Mouse (Mus musculus) left cerebral cortex, postnatal 14 days (tissue): ENCODE results near the gene Rhox3h. TPM values are rescaled to one million over a fixed set of nuclear protein-coding genes. Genes with fewer than 3 reads are reported as not detected.
"Not testable (repeated sequence)": the region's sequence is repeated elsewhere in the genome, so short reads cannot be mapped to it uniquely, and the experiment has no call there.

ENCODE experiments used
- DNase-seq, 2 experiments: peaks; one replicate each; pipeline ENCODE4 v3.0.0; 2021 to 2022; ENCODE audit warnings: low spot score in 2 of 2, mixed read lengths in 1 of 2
- intact Hi-C: fragments of 180-260 bp; cut with DNase I; formaldehyde crosslinking; loops from one replicate; pipeline ENCODE4 v1.15.1; 2025
- long read RNA-seq, 2 experiments: library from polyadenylated mRNA; stranded (forward); transcript quantifications; one replicate each; pipeline ENCODE4 v2.0.0; 2021
- total RNA-seq, 2 experiments: library from RNA; stranded (reverse); gene quantifications; 2 replicates each; pipeline ENCODE4 v1.2.3; 2021

Rhox3h gene
- not detected for total RNA-seq
- long read RNA-seq, experiment 1, result 0 reads
- long read RNA-seq, experiment 2, result 0 reads

DNA sequence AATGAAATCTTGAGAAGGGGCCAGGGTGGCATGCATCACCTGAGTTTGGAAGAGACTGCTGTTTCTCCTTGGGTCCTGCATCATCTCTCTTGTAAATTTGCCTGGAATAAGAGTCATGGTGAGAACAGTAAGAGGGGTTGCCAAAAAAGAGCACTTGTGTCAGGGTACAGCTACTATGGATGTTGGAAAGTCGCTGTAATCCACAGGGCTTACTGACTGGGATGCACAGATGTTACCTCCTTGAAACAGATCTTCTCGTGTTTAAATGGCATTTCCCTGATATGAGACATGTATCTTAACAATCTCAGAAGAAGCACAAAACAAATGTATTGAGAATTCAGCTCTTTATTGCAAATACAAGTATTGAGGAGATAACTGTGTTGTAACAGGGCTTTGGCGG, at the start of gene Rhox3h:
Gene Rhox3h, minus strand, starts transcription at position 101 of the 400 bp plus-strand sequence.
- DNase-seq, intact Hi-C loops: not testable (repeated sequence)

- DNase-seq, result no peak
Observed at GRCm38 (mm10) chrX:37701821-37702387, 33.3 kb upstream of the Rhox3h start.

GRCm38 (mm10) chrX:37692261-37692660, 23.7 kb upstream of the Rhox3h start:
- DNase-seq, result no peak
- intact Hi-C loops, result no loop called here

More at GRCm38 (mm10) chrX:37701821-37702387, 33.3 kb upstream of the Rhox3h start:
- intact Hi-C loops, result no loop called here

DNA sequence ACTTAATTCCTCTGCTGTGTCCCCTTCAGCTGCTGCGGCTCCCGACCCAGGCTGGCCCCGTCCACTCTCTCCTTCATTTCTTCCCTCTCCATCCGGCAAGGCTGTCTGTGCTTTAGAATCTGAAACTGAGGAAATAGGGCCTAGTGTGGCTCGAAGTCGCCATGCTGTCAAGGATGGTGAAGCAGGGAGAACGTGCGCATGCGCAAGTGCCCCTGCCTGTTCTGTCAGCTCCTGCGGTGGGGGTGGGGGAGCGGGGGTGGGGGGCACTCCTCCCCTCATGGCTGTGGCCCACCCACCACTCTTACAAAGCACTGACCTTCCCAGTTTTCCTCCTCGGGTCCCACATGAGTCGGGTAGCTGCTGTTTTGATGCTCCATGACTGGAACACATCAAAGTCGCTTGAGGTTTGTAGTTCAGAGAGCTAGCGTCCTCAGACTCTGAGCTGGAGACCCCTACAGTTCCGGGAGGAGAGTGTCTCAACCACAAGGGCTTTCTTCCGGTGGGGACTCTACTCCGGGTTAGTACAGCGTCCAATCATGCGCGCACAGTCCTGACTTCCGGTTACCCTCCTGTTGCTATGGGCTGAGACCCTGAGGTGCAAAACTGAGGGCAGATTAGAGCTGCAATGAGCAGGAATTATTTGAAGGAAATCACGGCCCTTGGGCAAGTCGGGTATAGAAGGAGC, 14.6 kb upstream of the Rhox3h start:
- no peak for DNase-seq
- intact Hi-C loops, result no loop called here

GRCm38 (mm10) chrX:37673177-37673576, 4.6 kb upstream of the Rhox3h start, which contains the start of gene Rhox2h:
Rhox2h (minus strand) TSS chrX:37673277.
- DNase-seq, intact Hi-C loops: not testable (repeated sequence)

- intact Hi-C loops, DNase-seq: not testable (repeated sequence)
Observed at GRCm38 (mm10) chrX:37651227-37651626, 17.3 kb downstream of the Rhox3h start, which contains the start of gene Rhox4g. Rhox4g (minus strand) TSS chrX:37651327.

- intact Hi-C loops, DNase-seq: not testable (repeated sequence)
Observed at GRCm38 (mm10) chrX:37643370-37643769, 25.2 kb downstream of the Rhox3h start, which contains the start of gene Rhox2g. Rhox2g (minus strand) TSS chrX:37643470.

DNA sequence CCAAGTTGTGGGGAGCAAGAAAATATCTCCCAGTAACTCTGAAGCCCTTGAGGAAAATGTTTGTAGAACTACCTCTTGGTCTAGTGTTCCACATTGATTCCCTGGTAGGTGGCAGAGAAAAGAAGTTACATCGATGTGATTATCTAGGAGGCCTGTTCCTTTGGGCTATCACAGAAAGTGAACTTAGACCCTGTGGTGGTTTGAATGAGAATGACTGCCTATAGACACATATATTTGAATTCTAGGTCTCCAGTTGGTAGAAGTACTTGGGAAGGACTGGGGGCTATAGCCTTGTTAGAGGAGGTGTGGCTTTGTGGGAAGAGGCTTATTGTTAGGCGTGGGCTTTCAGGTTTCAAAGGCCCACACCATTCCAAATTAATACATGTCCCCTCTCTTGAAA, 40.1 kb downstream of the Rhox3h start, which contains the start of gene Rhox3g:
Gene Rhox3g, minus strand, starts transcription at position 101 of the 400 bp plus-strand sequence.
- DNase-seq, intact Hi-C loops: not testable (repeated sequence)

Other genes with a start within 250 kb of the Rhox3h start
- gene Rhox4b, start 236.3 kb downstream of the Rhox3h start, total RNA-seq, result not detected
- gene Rhox2c, start 215.1 kb downstream of the Rhox3h start, total RNA-seq, result not detected
- not detected for gene Rhox3c, start 210.2 kb downstream of the Rhox3h start, total RNA-seq
- not detected for gene Rhox4c, start 188.4 kb downstream of the Rhox3h start, total RNA-seq
- not detected for gene Rhox2d, start 175.3 kb downstream of the Rhox3h start, total RNA-seq
- gene Rhox4d, start 154.4 kb downstream of the Rhox3h start, total RNA-seq, result not detected
- not detected for gene Rhox2e, start 138.3 kb downstream of the Rhox3h start, total RNA-seq
- not detected for gene Rhox3e, start 126.7 kb downstream of the Rhox3h start, total RNA-seq
- gene Rhox4e, start 111.4 kb downstream of the Rhox3h start, total RNA-seq, result not detected
- not detected for gene Rhox2f, start 97.4 kb downstream of the Rhox3h start, total RNA-seq
- gene Rhox3f, start 87.8 kb downstream of the Rhox3h start, total RNA-seq, result not detected
- gene Rhox4f, start 61.1 kb downstream of the Rhox3h start, total RNA-seq, result not detected
- gene Rhox3g, start 40.2 kb downstream of the Rhox3h start, total RNA-seq, result not detected
- gene Rhox2g, start 25.3 kb downstream of the Rhox3h start, total RNA-seq, result not detected
- not detected for gene Rhox4g, start 17.4 kb downstream of the Rhox3h start, total RNA-seq
- not detected for gene Rhox2h, start 4.5 kb upstream of the Rhox3h start, total RNA-seq
- not detected for gene Rhox5, start 136.1 kb upstream of the Rhox3h start, total RNA-seq
- not detected for gene Rhox6, start 158.1 kb upstream of the Rhox3h start, total RNA-seq
- gene Rhox7a, start 162.9 kb upstream of the Rhox3h start, total RNA-seq, result not detected
- gene Rhox8, start 210.2 kb upstream of the Rhox3h start, total RNA-seq, result not detected
- not detected for gene Rhox7b, start 228.5 kb upstream of the Rhox3h start, total RNA-seq
- gene Rhox9, start 233.0 kb upstream of the Rhox3h start, total RNA-seq, result not detected